Mouse (Mus musculus) lung, embryonic 16.5 days (tissue): Measurements from ENCODE around the gene Cst8. TPM values are rescaled to one million over a fixed set of nuclear protein-coding genes. Genes with fewer than 3 reads are reported as not detected.

ENCODE experiments used
- ATAC-seq: fragments of 200-750 bp; cut with Nextera tagmentation; 2 replicates; pipeline ENCODE4 v1.8.0; 2017; ENCODE audit warnings: low read depth, mild to moderate bottlenecking, moderate library complexity
- H3K27ac ChIP-seq: fragments of 300-500 bp; sonication (generic); 2 replicates; pipeline ENCODE4 v1.5.1; 2014; ENCODE audit warnings: mild to moderate bottlenecking, control low read depth, low read length
- H3K27me3 ChIP-seq: fragments of 300-500 bp; sonication (generic); 2 replicates; pipeline ENCODE4 v1.6.1; 2014; ENCODE audit warnings: low read depth, low read length, mixed read lengths; ENCODE audit not compliant: control insufficient read depth, insufficient read depth
- H3K36me3 ChIP-seq: fragments of 300-500 bp; sonication (generic); 2 replicates; pipeline ENCODE4 v1.6.1; 2014; ENCODE audit warnings: low read length; ENCODE audit not compliant: control insufficient read depth, insufficient read depth
- H3K4me1 ChIP-seq: fragments of 300-500 bp; sonication (generic); replicated peaks from 2 replicates; pipeline ENCODE4 v1.6.1; 2014; ENCODE audit warnings: low read length, mixed read lengths; ENCODE audit not compliant: control insufficient read depth, insufficient read depth
- H3K4me2 ChIP-seq: fragments of 300-500 bp; sonication (generic); 2 replicates; pipeline ENCODE4 v1.6.1; 2014; ENCODE audit warnings: low read depth, low read length, control low read depth
- H3K4me3 ChIP-seq: fragments of 300-500 bp; sonication (generic); 2 replicates; pipeline ENCODE4 v1.5.1; 2014; ENCODE audit warnings: mild to moderate bottlenecking, low read length, control low read depth
- H3K9ac ChIP-seq: fragments of 300-500 bp; sonication (generic); 2 replicates; pipeline ENCODE4 v1.6.1; 2014; ENCODE audit warnings: low read length, control low read depth
- H3K9me3 ChIP-seq: fragments of 300-500 bp; sonication (generic); 2 replicates; pipeline ENCODE4 v1.6.1; 2016; ENCODE audit warnings: low read length; ENCODE audit not compliant: control insufficient read depth
- WGBS: fragments of 180-500 bp; shearing (Covaris S2); extraction: QIAGEN DNeasy Blood & Tissue Kit; methylation state at CpG from one replicate; pipeline ENCODE4 v1.1.7; 2014; 5-methylcytosine and 5-hydroxymethylcytosine counted together
- polyA plus RNA-seq: library from polyadenylated mRNA; unstranded; fragments of >200 nt; fragmentation: Nextera tagmentation; extraction: Ambion mirVana; gene quantifications from 2 replicates; pipeline ENCODE4 v1.2.1, GENCODE M21; 2015

Cst8 gene
- polyA plus RNA-seq, 1 experiment from 2014 or later = not detected

GRCm38 (mm10) chr2:148806696-148807095, 8.1 kb downstream of the Cst8 start:
- Histone ChIP-seq H3K9ac (no peak overlapping the region), H3K4me2 (no peak overlapping the region), H3K27ac (no peak overlapping the region), H3K4me1 (no peaks in the 10 kb centered on the region), H3K27me3 (no peaks in the 10 kb centered on the region), H3K9me3 (no peaks in the 10 kb centered on the region), H3K36me3 (no peaks in the 10 kb centered on the region), H3K4me3 (no peak overlapping the region)
- no peak for ATAC-seq
- 69% methylated on average over 6 of the region's 6 CpGs for WGBS

GRCm38 (mm10) chr2:148819909-148820308, 21.3 kb downstream of the Cst8 start, which contains the start of gene Cst13:
Gene Cst13, plus strand, starts transcription at chr2:148820081.
- Histone ChIP-seq H3K4me3 (no peak within 1 kb of the TSS), H3K36me3 (no peaks in the 10 kb centered on the region), H3K4me2 (no peak within 1 kb of the TSS), H3K4me1 (no peaks in the 10 kb centered on the region), H3K9me3 (no peaks in the 10 kb centered on the region), H3K9ac (no peak within 1 kb of the TSS), H3K27me3 (no peaks in the 10 kb centered on the region), H3K27ac (no peak within 1 kb of the TSS)
- no peak for ATAC-seq

GRCm38 (mm10) chr2:148825986-148826385, 27.4 kb downstream of the Cst8 start:
- Histone ChIP-seq H3K4me3 (no peak overlapping the region), H3K4me1 (no peaks in the 10 kb centered on the region), H3K4me2 (no peak overlapping the region), H3K36me3 (no peaks in the 10 kb centered on the region), H3K9ac (no peak overlapping the region), H3K27me3 (no peaks in the 10 kb centered on the region), H3K27ac (no peak overlapping the region), H3K9me3 (no peaks in the 10 kb centered on the region)
- ATAC-seq = no peak
- 24% methylated on average over 1 of the region's 1 CpGs for WGBS

GRCm38 (mm10) chr2:148834912-148835311, 36.3 kb downstream of the Cst8 start, which contains the start of gene Cst9:
Gene Cst9, plus strand, starts transcription at chr2:148835147.
- H3K9ac ChIP-seq = no peak within 1 kb of the TSS
- H3K9me3 ChIP-seq = no peaks in the 10 kb centered on the region
- 47% methylated on average over 4 of the region's 4 CpGs for WGBS
- H3K27ac ChIP-seq = no peak within 1 kb of the TSS
- H3K27me3 ChIP-seq = no peaks in the 10 kb centered on the region
- H3K4me2 ChIP-seq = no peak within 1 kb of the TSS
- H3K4me1 ChIP-seq = no peaks in the 10 kb centered on the region
- H3K4me3 ChIP-seq = no peak within 1 kb of the TSS
- no peaks in the 10 kb centered on the region for H3K36me3 ChIP-seq
- ATAC-seq = no peak

- Histone ChIP-seq H3K9me3 (no peaks in the 10 kb centered on the region), H3K27ac (no peak overlapping the region), H3K4me1 (no peaks in the 10 kb centered on the region), H3K36me3 (no peaks in the 10 kb centered on the region), H3K27me3 (no peaks in the 10 kb centered on the region), H3K4me3 (no peak overlapping the region), H3K9ac (no peak overlapping the region), H3K4me2 (no peak overlapping the region)
- WGBS = 55% methylated on average over 5 of the region's 5 CpGs
- ATAC-seq = 0 out of 2 replicates have a peak, but pooled peaks have one; percentile 36
Measured at GRCm38 (mm10) chr2:148838075-148838777, 39.6 kb downstream of the Cst8 start.

GRCm38 (mm10) chr2:148839224-148839623, 40.6 kb downstream of the Cst8 start:
- Histone ChIP-seq H3K36me3 (no peaks in the 10 kb centered on the region), H3K4me2 (no peak overlapping the region), H3K27ac (no peak overlapping the region), H3K27me3 (no peaks in the 10 kb centered on the region), H3K4me3 (no peak overlapping the region), H3K9ac (no peak overlapping the region), H3K4me1 (no peaks in the 10 kb centered on the region), H3K9me3 (no peaks in the 10 kb centered on the region)
- 38% methylated on average over 2 of the region's 2 CpGs for WGBS
- ATAC-seq = no peak

GRCm38 (mm10) chr2:148851116-148851906, 52.7 kb downstream of the Cst8 start:
- H3K27ac ChIP-seq = no peak overlapping the region
- peak overlapping the region; percentile 33; the same call in 1 of the 2 replicates for H3K4me2 ChIP-seq
- H3K4me1 ChIP-seq = peaks cover under 1% of the 10 kb centered on the region; the same call in 1 of the 2 replicates
- no peaks in the 10 kb centered on the region for H3K36me3 ChIP-seq
- no peak overlapping the region for H3K9ac ChIP-seq
- peak; percentile 65 for ATAC-seq
- no peaks in the 10 kb centered on the region for H3K9me3 ChIP-seq
- no peak overlapping the region for H3K4me3 ChIP-seq
- WGBS = 34% methylated on average over 8 of the region's 8 CpGs
- no peaks in the 10 kb centered on the region for H3K27me3 ChIP-seq

Other genes starting within 250 kb of the Cst8 start
- gene Nxt1, start 126.2 kb upstream of the Cst8 start, polyA plus RNA-seq = 80.3 and 88.7 TPM in 2 replicates
- 21.6 and 22.6 TPM in 2 replicates for gene Gzf1, start 117.8 kb upstream of the Cst8 start, polyA plus RNA-seq
- gene Napb, start 66.3 kb upstream of the Cst8 start, polyA plus RNA-seq = 2.5 and 3.5 TPM in 2 replicates
- gene Cstl1, start 48.4 kb upstream of the Cst8 start, polyA plus RNA-seq = not detected in 2 replicates
- gene Cst11, start 27.3 kb upstream of the Cst8 start, polyA plus RNA-seq = not detected in 2 replicates
- gene 8030411F24Rik, start 16.8 kb upstream of the Cst8 start, polyA plus RNA-seq = not detected in 2 replicates
- gene Cst12, start 9.4 kb upstream of the Cst8 start, polyA plus RNA-seq = not detected in 2 replicates
- gene Cst13, start 21.3 kb downstream of the Cst8 start, polyA plus RNA-seq = not detected in 2 replicates
- gene Cst9, start 36.4 kb downstream of the Cst8 start, polyA plus RNA-seq = 0.24 TPM in 1 of 2 replicates, not detected in the other
- gene 9230104L09Rik, start 66.3 kb downstream of the Cst8 start, polyA plus RNA-seq = not detected in 2 replicates
- gene Cst3, start 76.9 kb downstream of the Cst8 start, polyA plus RNA-seq = 551 and 603 TPM in 2 replicates
- gene Gm1330, start 204.5 kb downstream of the Cst8 start, polyA plus RNA-seq = not detected in 2 replicates
- not detected in 2 replicates for gene Gm10750, start 218.5 kb downstream of the Cst8 start, polyA plus RNA-seq